Mouse (Mus musculus) liver, adult 10 weeks (tissue): Measurements from ENCODE around the gene Creb3l1. TPM values are rescaled to one million over a fixed set of nuclear protein-coding genes. Genes with fewer than 3 reads are reported as not detected.

Source experiments
- polyA plus RNA-seq: library from polyadenylated mRNA; stranded (reverse); fragments of 350-450 nt; fragmentation: Illumina TruSeq; extraction: RNeasy Lipid Tissue Mini Kit (QIAGEN cat#74804); gene quantifications from one replicate; pipeline ENCODE4 v1.2.3, GENCODE M21; 2014; ENCODE audit warnings: low read depth, low replicate concordance

The Creb3l1 gene
- polyA plus RNA-seq = 0.53 TPM

DNA sequence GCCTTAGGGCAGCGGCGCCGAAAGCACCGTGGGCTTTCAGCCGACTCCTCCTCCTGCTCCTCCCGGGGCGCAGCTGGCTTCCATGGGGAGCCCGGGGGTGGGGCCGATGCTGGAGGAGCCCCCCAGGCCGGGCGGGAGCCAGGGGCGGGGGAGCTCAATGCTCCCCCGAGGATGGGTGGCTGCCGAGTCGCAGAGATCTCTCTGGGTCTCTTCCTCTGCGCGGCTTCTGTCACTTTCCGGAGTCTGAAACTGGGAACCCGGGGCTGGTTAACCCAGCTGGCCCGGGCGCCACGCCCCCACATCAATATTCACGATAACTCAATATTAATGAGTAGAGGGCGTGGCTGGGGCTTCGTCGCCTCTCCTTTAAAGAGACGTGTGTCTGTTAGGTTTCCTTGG, at the start of gene Creb3l1:
Gene Creb3l1 (minus strand): TSS at position 229 of the 399 bp plus-strand sequence.

GRCm38 (mm10) chr2:91975581-91976541, 48.4 kb downstream of the Creb3l1 start, which contains the start of gene Dgkz:
TSS of gene Dgkz (minus strand) at chr2:91975864.

GRCm38 (mm10) chr2:91945483-91945882, 78.8 kb downstream of the Creb3l1 start, which contains the start of gene Gm9821:
TSS of gene Gm9821 (plus strand) at chr2:91945703.

Other genes starting within 250 kb of the Creb3l1 start
- gene Chrm4, start 97.3 kb downstream of the Creb3l1 start, polyA plus RNA-seq = not detected
- gene Mdk, start 92.2 kb downstream of the Creb3l1 start, polyA plus RNA-seq = not detected
- gene Gm9821, start 78.8 kb downstream of the Creb3l1 start, polyA plus RNA-seq = not detected
- 2.0 TPM for gene Dgkz, start 48.6 kb downstream of the Creb3l1 start, polyA plus RNA-seq
- 14.7 TPM for gene Phf21a, start 68.6 kb upstream of the Creb3l1 start, polyA plus RNA-seq